ENCODE assay signal across 8 mouse cellular contexts in genomic region chr8:4276111-4276465, GRCm38 (mm10). TPM values are rescaled to one million over a fixed set of nuclear protein-coding genes. Genes with fewer than 3 reads are reported as not detected.
DNase-seq lines count a peak whose midpoint lies in the region; ATAC-seq and TF ChIP-seq lines count a peak whose summit lies in the region.

No protein-coding gene starts in this region.

- no peaks in the 10 kb centered on the region for H3K9me3 ChIP-seq in embryonic facial prominence, embryonic 12.5 days
- H3K9me3 ChIP-seq in intestine, embryonic 14.5 days (ENCODE audit: control insufficient read depth, low read length) = no peaks in the 10 kb centered on the region

- no peak for TF ChIP-seq POLR2A in myocyte (IDR thresholded peaks at IDR 0.05; ENCODE audit: insufficient read length, low read depth)

- peak overlapping the region; percentile 72 for H3K4me2 ChIP-seq in embryonic facial prominence, embryonic 12.5 days (replicated peaks)
- peak overlapping the region; percentile 70 for H3K4me2 ChIP-seq in intestine, embryonic 14.5 days (ENCODE audit: low read length)
- H3K4me2 ChIP-seq in myocyte (ENCODE audit: low read depth) = peak overlapping the region; percentile 82

- peak overlapping the region; percentile 78 for H3K4me3 ChIP-seq in left cerebral cortex, adult 2 months
- H3K4me3 ChIP-seq in embryonic facial prominence, embryonic 12.5 days = peak overlapping the region; percentile 64
- peak overlapping the region; percentile 84 for H3K4me3 ChIP-seq in intestine, embryonic 14.5 days (ENCODE audit: low read depth, low read length)
- peak overlapping the region; percentile 57 for H3K4me3 ChIP-seq in myocyte

- intact Hi-C loops in left cerebral cortex, adult 2 months (cut with DNase I) = no loop called here

- H3K27me3 ChIP-seq in embryonic facial prominence, embryonic 12.5 days = no peaks in the 10 kb centered on the region
- no peaks in the 10 kb centered on the region for H3K27me3 ChIP-seq in intestine, embryonic 14.5 days (replicated peaks; ENCODE audit: control insufficient read depth, insufficient read depth, low read length)
- H3K27me3 ChIP-seq in myocyte (ENCODE audit: control insufficient read depth, insufficient read depth, insufficient read length) = no peaks in the 10 kb centered on the region

- DNase-seq in left cerebral cortex, adult 2 months (ENCODE audit: extremely low spot score in 1 of 2, low spot score in 2 of 2) = no peak
- no peak for DNase-seq in left cerebral cortex, adult 18-20 months (ENCODE audit: low spot score in 2 of 2)
- DNase-seq in intestine, embryonic 14.5 days (ENCODE audit: low spot score) = no peak
- no peak for DNase-seq in gastrocnemius, postnatal 4 days (ENCODE audit: low spot score in 2 of 2)
- no peak for DNase-seq in testis, postnatal 14 days (ENCODE audit: low spot score)
- no peak for DNase-seq in adrenal gland, postnatal 14 days

- peaks cover 7% of the 10 kb centered on the region for H3K4me1 ChIP-seq in embryonic facial prominence, embryonic 12.5 days
- H3K4me1 ChIP-seq in intestine, embryonic 14.5 days (replicated peaks; ENCODE audit: control insufficient read depth, insufficient read depth, low read length) = peaks cover 4% of the 10 kb centered on the region; the same call in 1 of the 2 replicates

- peak overlapping the region; percentile 90 for H3K27ac ChIP-seq in left cerebral cortex, adult 2 months
- peak overlapping the region; percentile 41; the same call in 1 of the 2 replicates for H3K27ac ChIP-seq in embryonic facial prominence, embryonic 12.5 days
- H3K27ac ChIP-seq in intestine, embryonic 14.5 days (ENCODE audit: low read depth) = peak overlapping the region; percentile 36; the same call in 1 of the 2 replicates

- H3K36me3 ChIP-seq in embryonic facial prominence, embryonic 12.5 days = peaks cover 18% of the 10 kb centered on the region
- peaks cover 28% of the 10 kb centered on the region for H3K36me3 ChIP-seq in intestine, embryonic 14.5 days (ENCODE audit: control insufficient read depth, insufficient read depth, low read length)
- H3K36me3 ChIP-seq in myocyte (ENCODE audit: control insufficient read depth, insufficient read depth) = peaks cover 7% of the 10 kb centered on the region

- peaks cover 16% of the 10 kb centered on the region for H3K79me2 ChIP-seq in myocyte (ENCODE audit: control insufficient read depth, insufficient read depth)

- 28% methylated on average over 9 of the region's 9 CpGs for WGBS in embryonic facial prominence, embryonic 12.5 days
- 31% methylated on average over 9 of the region's 9 CpGs for WGBS in intestine, embryonic 14.5 days

- H3K9ac ChIP-seq in embryonic facial prominence, embryonic 12.5 days = peak overlapping the region; percentile 66
- peak overlapping the region; percentile 76 for H3K9ac ChIP-seq in intestine, embryonic 14.5 days (ENCODE audit: low read length)

- peak overlapping the region; percentile 10 for H3ac ChIP-seq in myocyte (ENCODE audit: control insufficient read depth, insufficient read length)

- peak; percentile 47; the same call in 1 of the 2 replicates for ATAC-seq in embryonic facial prominence, embryonic 12.5 days (ENCODE audit: insufficient number of reproducible peaks, insufficient read depth, low FRiP score, low TSS enrichment)
- peak; percentile 59; the same call in 1 of the 2 replicates for ATAC-seq in intestine, embryonic 14.5 days (replicated peaks; ENCODE audit: low FRiP score, low TSS enrichment, low read depth)

- TF ChIP-seq CTCF in left cerebral cortex, adult 2 months (IDR thresholded peaks at IDR 0.05) = no peak

TF ChIP-seq in myocyte, 11 proteins besides CTCF, POLR2A, EP300 and RAD21:
- TF ChIP-seq TCF12 (IDR thresholded peaks at IDR 0.05; ENCODE audit: insufficient read depth, poor library complexity, severe bottlenecking) = no peak
- no peak for TF ChIP-seq E2F4 (IDR thresholded peaks at IDR 0.05; ENCODE audit: insufficient read depth)
- TF ChIP-seq CEBPB (IDR thresholded peaks at IDR 0.05; ENCODE audit: insufficient read depth, poor library complexity, severe bottlenecking) = no peak
- TF ChIP-seq MYOG (IDR thresholded peaks at IDR 0.05; ENCODE audit: control insufficient read depth in 1 of 3, insufficient read depth in 1 of 3, insufficient read length in 2 of 3, low read depth in 2 of 3) = no peak
- no peak for TF ChIP-seq SRF (IDR thresholded peaks at IDR 0.05; ENCODE audit: control insufficient read depth, insufficient read length, low read depth)
- no peak for TF ChIP-seq TCF3 (IDR thresholded peaks at IDR 0.05; ENCODE audit: insufficient read length, low read depth)
- no peak for TF ChIP-seq POLR2AphosphoS2 (IDR thresholded peaks at IDR 0.05; ENCODE audit: insufficient read length, low read depth)
- no peak for TF ChIP-seq REST (IDR thresholded peaks at IDR 0.05; ENCODE audit: insufficient read depth, insufficient read length)
- TF ChIP-seq MYOD1 (IDR thresholded peaks at IDR 0.05; ENCODE audit: control insufficient read depth in 1 of 3, insufficient read length in 2 of 3, low read depth in 2 of 3) = no peak
- no peak for TF ChIP-seq MAX (IDR thresholded peaks at IDR 0.05; ENCODE audit: low read depth)
- TF ChIP-seq USF1 (IDR thresholded peaks at IDR 0.05; ENCODE audit: low read depth) = no peak

RNA-seq across cellular contexts. Expression of gene Timm44, which starts 0.4 kb away (rescaled TPM):
- 10 to 100 TPM; 66.1 to 72.6 TPM for total RNA-seq in left cerebral cortex, adult 2 months (2021)
- total RNA-seq in left cerebral cortex, adult 18-20 months (2021) = 10 to 100 TPM; 59.0 to 69.1 TPM
- polyA plus RNA-seq in embryonic facial prominence, embryonic 12.5 days (2016; fragmentation: Nextera tagmentation; extraction: Ambion mirVana) = 64.1 and 64.3 TPM in 2 replicates
- polyA plus RNA-seq in intestine, embryonic 14.5 days (2014; fragmentation: Nextera tagmentation; extraction: Ambion mirVana) = 89.8 and 92.7 TPM in 2 replicates
- polyA plus RNA-seq in myocyte (2012; fragmentation: generic; extraction: Trizol) = 45.6 TPM
- 10 to 100 TPM; 73.9 to 78.4 TPM for total RNA-seq in gastrocnemius, postnatal 4 days (2021)
- total RNA-seq in adrenal gland, postnatal 14 days (2021) = 142 and 154 TPM in 2 replicates

RNA-seq across cellular contexts. Expression of gene Ctxn1, which starts 17.0 kb away (rescaled TPM):
- 100 to 1,000 TPM; 581 to 590 TPM for total RNA-seq in left cerebral cortex, adult 2 months (2021)
- total RNA-seq in left cerebral cortex, adult 18-20 months (2021) = 100 to 1,000 TPM; 519 to 574 TPM
- polyA plus RNA-seq in embryonic facial prominence, embryonic 12.5 days (2016; fragmentation: Nextera tagmentation; extraction: Ambion mirVana) = 120 and 141 TPM in 2 replicates
- 78.8 and 79.2 TPM in 2 replicates for polyA plus RNA-seq in intestine, embryonic 14.5 days (2014; fragmentation: Nextera tagmentation; extraction: Ambion mirVana)
- polyA plus RNA-seq in myocyte (2012; fragmentation: generic; extraction: Trizol) = 32.6 TPM
- total RNA-seq in gastrocnemius, postnatal 4 days (2021) = 1 to 10 TPM; 7.5 to 8.0 TPM
- total RNA-seq in adrenal gland, postnatal 14 days (2021) = 7.9 and 11.3 TPM in 2 replicates

RNA-seq across cellular contexts. Expression of gene Snapc2, which starts 23.2 kb away (rescaled TPM):
- 10 to 100 TPM; 28.8 to 31.4 TPM for total RNA-seq in left cerebral cortex, adult 2 months (2021)
- total RNA-seq in left cerebral cortex, adult 18-20 months (2021) = 10 to 100 TPM; 30.6 to 31.8 TPM
- polyA plus RNA-seq in embryonic facial prominence, embryonic 12.5 days (2016; fragmentation: Nextera tagmentation; extraction: Ambion mirVana) = 71.3 and 71.7 TPM in 2 replicates
- polyA plus RNA-seq in intestine, embryonic 14.5 days (2014; fragmentation: Nextera tagmentation; extraction: Ambion mirVana) = 52.7 and 57.1 TPM in 2 replicates
- 36.2 TPM for polyA plus RNA-seq in myocyte (2012; fragmentation: generic; extraction: Trizol)
- total RNA-seq in gastrocnemius, postnatal 4 days (2021) = 10 to 100 TPM; 21.7 to 22.5 TPM
- 21.0 and 24.3 TPM in 2 replicates for total RNA-seq in adrenal gland, postnatal 14 days (2021)

RNA-seq across cellular contexts. Expression of gene Tgfbr3l, which starts 28.1 kb away (rescaled TPM):
- 10 to 100 TPM in 1 of 2 experiments, 1 to 10 TPM in 1; 8.2 to 10.5 TPM for total RNA-seq in left cerebral cortex, adult 2 months (2021)
- 1 to 10 TPM; 9.5 TPM for total RNA-seq in left cerebral cortex, adult 18-20 months (2021)
- 5.8 and 6.5 TPM in 2 replicates for polyA plus RNA-seq in embryonic facial prominence, embryonic 12.5 days (2016; fragmentation: Nextera tagmentation; extraction: Ambion mirVana)
- polyA plus RNA-seq in intestine, embryonic 14.5 days (2014; fragmentation: Nextera tagmentation; extraction: Ambion mirVana) = 3.3 and 4.0 TPM in 2 replicates
- 1.4 TPM for polyA plus RNA-seq in myocyte (2012; fragmentation: generic; extraction: Trizol)
- 1 to 10 TPM; 5.2 to 9.7 TPM for total RNA-seq in gastrocnemius, postnatal 4 days (2021)
- 12.2 and 12.4 TPM in 2 replicates for total RNA-seq in adrenal gland, postnatal 14 days (2021)

RNA-seq across cellular contexts. Expression of gene Gm49320, which starts 37.4 kb away (rescaled TPM):
- 1 to 10 TPM in 1 of 2 experiments, not detected in 1; 1.8 TPM for total RNA-seq in left cerebral cortex, adult 2 months (2021)
- not detected for total RNA-seq in left cerebral cortex, adult 18-20 months (2021)
- 1.1 and 2.0 TPM in 2 replicates for polyA plus RNA-seq in embryonic facial prominence, embryonic 12.5 days (2016; fragmentation: Nextera tagmentation; extraction: Ambion mirVana)
- polyA plus RNA-seq in intestine, embryonic 14.5 days (2014; fragmentation: Nextera tagmentation; extraction: Ambion mirVana) = 1.4 and 1.7 TPM in 2 replicates
- 0.36 TPM for polyA plus RNA-seq in myocyte (2012; fragmentation: generic; extraction: Trizol)
- total RNA-seq in gastrocnemius, postnatal 4 days (2021) = under 1 TPM in 1 of 2 experiments, not detected in 1; 0.20 TPM
- total RNA-seq in adrenal gland, postnatal 14 days (2021) = not detected in 2 replicates

Comparison
In these comparisons a context has a peak if more than half of its experiments do, and no peak if none do; other contexts are left out.
1. H3K27ac ChIP-seq: peak in every context shown above with its lines; median percentile 90 in left cerebral cortex, adult 2 months; 41 in embryonic facial prominence, embryonic 12.5 days; 36 in intestine, embryonic 14.5 days.
2. RNA of gene Ctxn1, which starts 17.0 kb away (total RNA-seq): 581 to 590 TPM in left cerebral cortex, adult 2 months and 519 to 574 TPM in left cerebral cortex, adult 18-20 months; 7.5 to 8.0 TPM in gastrocnemius, postnatal 4 days and 7.9 to 11.3 TPM in adrenal gland, postnatal 14 days; every median in the first group is over 10 times any median in the second.
3. Peak in every context shown above with its lines, with median percentiles within 50 percentile points of each other: H3K4me3 ChIP-seq and H3K4me2 ChIP-seq.